Mouse (Mus musculus) liver, adult 2 months (tissue): ENCODE data around the gene Limk1.

Source experiments
- CTCF ChIP-seq: fragments of 200-500 bp; IDR thresholded peaks from 2 replicates; pipeline ENCODE4 v1.5.1; 2011; ENCODE audit warnings: low read depth, low read length, control low read depth
- POLR2A ChIP-seq: fragments of 200-500 bp; IDR thresholded peaks from 2 replicates; pipeline ENCODE4 v1.6.1; 2011; ENCODE audit warnings: low read length, control low read depth; ENCODE audit not compliant: insufficient read depth; ENCODE audit errors: extremely low read depth

DNA sequence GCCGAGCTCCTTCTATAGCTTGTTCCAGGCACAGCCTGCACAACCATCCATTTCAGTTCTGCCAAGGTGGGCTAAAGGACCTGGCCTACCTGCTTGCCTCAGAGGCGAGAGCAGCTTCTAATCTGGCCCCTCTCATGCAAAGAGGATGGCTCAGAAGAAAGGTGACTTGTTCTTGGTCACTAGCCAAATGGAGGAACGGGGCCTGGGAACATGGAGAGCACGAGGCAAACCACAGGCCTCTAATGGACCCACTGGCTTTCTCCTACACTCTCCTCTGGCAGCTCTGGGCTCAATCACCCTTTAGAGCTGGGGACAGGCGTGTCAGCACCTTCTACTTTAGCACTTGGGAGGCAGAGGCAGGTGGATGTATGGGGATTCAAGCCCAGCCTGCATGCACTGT is 13.4 kb downstream of the Limk1 start:
- TF ChIP-seq CTCF (no peak), POLR2A (no peak)
